Mouse (Mus musculus): Measurements from ENCODE around the gene Gm20422. TPM values are rescaled to one million over a fixed set of nuclear protein-coding genes. Genes with fewer than 3 reads are reported as not detected.
A peak's percentile ranks its signal among the peaks of the same experiment; 100 is the strongest.

The Gm20422 gene
- total and polyA plus RNA-seq, 3 experiments, result 0.47 to 2.1 TPM; not detected in 1

- WGBS, result under 1% methylated on average over 48 of the region's 48 CpGs
- Histone ChIP-seq H3K9ac (ENCODE audit: low read depth, low read length) (peak overlapping the region; percentile 94), H3K4me1 (ENCODE audit: control insufficient read depth, insufficient read depth, low read length) (no peaks in the 10 kb centered on the region; the same call in none of the 2 replicates), H3K79me2 (replicated peaks; ENCODE audit: control insufficient read depth, insufficient read depth, low read length) (peaks cover 3% of the 10 kb centered on the region), H3K27me3 (ENCODE audit: control insufficient read depth, insufficient read depth, low read length) (no peaks in the 10 kb centered on the region), H3K27ac (peak overlapping the region; percentile 91), H3K4me3 (peak overlapping the region; percentile 98), H3K36me3 (ENCODE audit: control insufficient read depth, insufficient read depth, low read length) (peaks cover 3% of the 10 kb centered on the region; the same call in 1 of the 2 replicates)
- no peak for DNase-seq
- intact Hi-C loops (cut with DNase I), result loop anchor here (2.0 to 5.0 kb wide), 4 partner anchors 17 to 164 kb away; partner anchors contain the start of genes Gm20422, Zfp868 and Zfp963
- TF ChIP-seq POLR2A (IDR thresholded peaks at IDR 0.05; ENCODE audit: insufficient read depth, low read depth, low read length) (no peak), CTCF (IDR thresholded peaks at IDR 0.05) (no peak), EP300 (IDR thresholded peaks at IDR 0.05; ENCODE audit: insufficient read depth, low read depth, low read length) (no peak)
Observed at GRCm38 (mm10) chr8:69791415-69792068, 16.9 kb upstream of the Gm20422 start.

- no peaks in the 10 kb centered on the region for H3K27me3 ChIP-seq (ENCODE audit: control insufficient read depth, insufficient read depth, low read length)
- DNase-seq, result peak; percentile 91
- peak within 1 kb of the TSS; percentile 94 for H3K9ac ChIP-seq (ENCODE audit: low read depth, low read length)
- peaks cover 3% of the 10 kb centered on the region for H3K79me2 ChIP-seq (replicated peaks; ENCODE audit: control insufficient read depth, insufficient read depth, low read length)
- H3K36me3 ChIP-seq (ENCODE audit: control insufficient read depth, insufficient read depth, low read length), result peaks cover 3% of the 10 kb centered on the region; the same call in 1 of the 2 replicates
- WGBS, result 1% methylated on average over 38 of the region's 38 CpGs
- no peaks in the 10 kb centered on the region; the same call in none of the 2 replicates for H3K4me1 ChIP-seq (ENCODE audit: control insufficient read depth, insufficient read depth, low read length)
- TF ChIP-seq EP300 (IDR thresholded peaks at IDR 0.05; ENCODE audit: insufficient read depth, low read depth, low read length) (peak; percentile 66), CTCF (IDR thresholded peaks at IDR 0.05) (peak; percentile 25), POLR2A (IDR thresholded peaks at IDR 0.05; ENCODE audit: insufficient read depth, low read depth, low read length) (peak; percentile 91)
- intact Hi-C loops (cut with DNase I), result loop anchor here (2.0 to 5.0 kb wide), 4 partner anchors 16 to 164 kb away; partner anchors contain the start of genes Gm20422, Zfp868 and Zfp963
- peak within 1 kb of the TSS; percentile 98 for H3K4me3 ChIP-seq
- peak within 1 kb of the TSS; percentile 91 for H3K27ac ChIP-seq
Observed at GRCm38 (mm10) chr8:69790773-69791367, 16.2 kb upstream of the Gm20422 start, which contains the start of the genes Atp13a1 and Zfp866. Gene Atp13a1 (plus strand): TSS chr8:69791163. Gene Zfp866 (minus strand): TSS chr8:69791178.

GRCm38 (mm10) chr8:69790364-69790763 is 15.7 kb upstream of the Gm20422 start:
- peak overlapping the region; percentile 98 for H3K4me3 ChIP-seq
- 19% methylated on average over 11 of the region's 11 CpGs for WGBS
- no peak overlapping the region for H3K9ac ChIP-seq (ENCODE audit: low read depth, low read length)
- H3K79me2 ChIP-seq (replicated peaks; ENCODE audit: control insufficient read depth, insufficient read depth, low read length), result peaks cover 3% of the 10 kb centered on the region
- TF ChIP-seq EP300 (IDR thresholded peaks at IDR 0.05; ENCODE audit: insufficient read depth, low read depth, low read length), result no peak
- TF ChIP-seq CTCF (IDR thresholded peaks at IDR 0.05), result no peak
- TF ChIP-seq POLR2A (IDR thresholded peaks at IDR 0.05; ENCODE audit: insufficient read depth, low read depth, low read length), result no peak
- H3K27me3 ChIP-seq (ENCODE audit: control insufficient read depth, insufficient read depth, low read length), result no peaks in the 10 kb centered on the region
- peak overlapping the region; percentile 91 for H3K27ac ChIP-seq
- no peaks in the 10 kb centered on the region; the same call in none of the 2 replicates for H3K4me1 ChIP-seq (ENCODE audit: control insufficient read depth, insufficient read depth, low read length)
- no peak for DNase-seq
- intact Hi-C loops (cut with DNase I), result loop anchor here (2.0 to 5.0 kb wide), 4 partner anchors 16 to 163 kb away; partner anchors contain the start of genes Gm20422, Zfp868 and Zfp963
- H3K36me3 ChIP-seq (ENCODE audit: control insufficient read depth, insufficient read depth, low read length), result peaks cover 3% of the 10 kb centered on the region; the same call in 1 of the 2 replicates

GRCm38 (mm10) chr8:69789731-69790130 is 15.0 kb upstream of the Gm20422 start:
- no peak for DNase-seq
- H3K4me3 ChIP-seq, result no peak overlapping the region
- H3K4me1 ChIP-seq (ENCODE audit: control insufficient read depth, insufficient read depth, low read length), result no peaks in the 10 kb centered on the region; the same call in none of the 2 replicates
- no peak overlapping the region for H3K9ac ChIP-seq (ENCODE audit: low read depth, low read length)
- WGBS, result 53% methylated on average over 5 of the region's 5 CpGs
- no peaks in the 10 kb centered on the region for H3K27me3 ChIP-seq (ENCODE audit: control insufficient read depth, insufficient read depth, low read length)
- H3K36me3 ChIP-seq (ENCODE audit: control insufficient read depth, insufficient read depth, low read length), result peaks cover 3% of the 10 kb centered on the region; the same call in 1 of the 2 replicates
- H3K27ac ChIP-seq, result no peak overlapping the region
- intact Hi-C loops (cut with DNase I), result loop anchor here (2.0 to 5.0 kb wide), 4 partner anchors 15 to 162 kb away; partner anchors contain the start of genes Gm20422, Zfp868 and Zfp963
- no peak for TF ChIP-seq CTCF (IDR thresholded peaks at IDR 0.05)
- TF ChIP-seq POLR2A (IDR thresholded peaks at IDR 0.05; ENCODE audit: insufficient read depth, low read depth, low read length), result no peak
- TF ChIP-seq EP300 (IDR thresholded peaks at IDR 0.05; ENCODE audit: insufficient read depth, low read depth, low read length), result no peak
- peaks cover 3% of the 10 kb centered on the region for H3K79me2 ChIP-seq (replicated peaks; ENCODE audit: control insufficient read depth, insufficient read depth, low read length)

GRCm38 (mm10) chr8:69789105-69789504 is 14.4 kb upstream of the Gm20422 start:
- H3K27ac ChIP-seq, result no peak overlapping the region
- H3K4me3 ChIP-seq, result no peak overlapping the region
- no peak for DNase-seq
- H3K27me3 ChIP-seq (ENCODE audit: control insufficient read depth, insufficient read depth, low read length), result no peaks in the 10 kb centered on the region
- TF ChIP-seq EP300 (IDR thresholded peaks at IDR 0.05; ENCODE audit: insufficient read depth, low read depth, low read length), result no peak
- no peak for TF ChIP-seq CTCF (IDR thresholded peaks at IDR 0.05)
- no peak for TF ChIP-seq POLR2A (IDR thresholded peaks at IDR 0.05; ENCODE audit: insufficient read depth, low read depth, low read length)
- WGBS, result 83% methylated on average over 5 of the region's 5 CpGs
- no peaks in the 10 kb centered on the region; the same call in none of the 2 replicates for H3K4me1 ChIP-seq (ENCODE audit: control insufficient read depth, insufficient read depth, low read length)
- intact Hi-C loops (cut with DNase I), result no loop called here
- H3K36me3 ChIP-seq (ENCODE audit: control insufficient read depth, insufficient read depth, low read length), result peaks cover 3% of the 10 kb centered on the region; the same call in 1 of the 2 replicates
- H3K79me2 ChIP-seq (replicated peaks; ENCODE audit: control insufficient read depth, insufficient read depth, low read length), result peaks cover 3% of the 10 kb centered on the region
- no peak overlapping the region for H3K9ac ChIP-seq (ENCODE audit: low read depth, low read length)
